Mouse (Mus musculus) brain, embryonic 14.5 days (tissue): ENCODE measurements around the gene Naa16.

Experiments used
- CTCF ChIP-seq: fragments of 200-500 bp; IDR thresholded peaks from 2 replicates; pipeline ENCODE4 v1.5.1; 2012; ENCODE audit warnings: inconsistent platforms, mild to moderate bottlenecking, moderate library complexity, borderline replicate concordance; ENCODE audit not compliant: insufficient read depth, insufficient read length; ENCODE audit errors: extremely low read depth
- POLR2A ChIP-seq: fragments of 200-500 bp; IDR thresholded peaks from 2 replicates; pipeline ENCODE4 v1.6.1; 2012; ENCODE audit warnings: mild to moderate bottlenecking, inconsistent platforms, borderline replicate concordance; ENCODE audit not compliant: poor library complexity, insufficient read depth, insufficient read length, severe bottlenecking; ENCODE audit errors: extremely low read depth

GRCm38 (mm10) chr14:79420083-79420685 lies 29.6 kb upstream of the Naa16 start:
- TF ChIP-seq CTCF: peak; percentile 16; the same call in 1 of the 2 replicates
- no peak for TF ChIP-seq POLR2A
